Mouse (Mus musculus) cortical plate, adult 2 months (tissue): ENCODE results near the gene Basp1.

Source experiments
- CTCF ChIP-seq: fragments of 200-500 bp; IDR thresholded peaks from 2 replicates; pipeline ENCODE4 v1.5.1; 2011; ENCODE audit warnings: mild to moderate bottlenecking, control low read depth, low read length; ENCODE audit not compliant: insufficient read depth; ENCODE audit errors: extremely low read depth
- POLR2A ChIP-seq: fragments of 200-500 bp; IDR thresholded peaks from 2 replicates; pipeline ENCODE4 v1.6.1; 2011; ENCODE audit warnings: mild to moderate bottlenecking, low read length, control low read depth; ENCODE audit not compliant: insufficient read depth; ENCODE audit errors: extremely low read depth

DNA sequence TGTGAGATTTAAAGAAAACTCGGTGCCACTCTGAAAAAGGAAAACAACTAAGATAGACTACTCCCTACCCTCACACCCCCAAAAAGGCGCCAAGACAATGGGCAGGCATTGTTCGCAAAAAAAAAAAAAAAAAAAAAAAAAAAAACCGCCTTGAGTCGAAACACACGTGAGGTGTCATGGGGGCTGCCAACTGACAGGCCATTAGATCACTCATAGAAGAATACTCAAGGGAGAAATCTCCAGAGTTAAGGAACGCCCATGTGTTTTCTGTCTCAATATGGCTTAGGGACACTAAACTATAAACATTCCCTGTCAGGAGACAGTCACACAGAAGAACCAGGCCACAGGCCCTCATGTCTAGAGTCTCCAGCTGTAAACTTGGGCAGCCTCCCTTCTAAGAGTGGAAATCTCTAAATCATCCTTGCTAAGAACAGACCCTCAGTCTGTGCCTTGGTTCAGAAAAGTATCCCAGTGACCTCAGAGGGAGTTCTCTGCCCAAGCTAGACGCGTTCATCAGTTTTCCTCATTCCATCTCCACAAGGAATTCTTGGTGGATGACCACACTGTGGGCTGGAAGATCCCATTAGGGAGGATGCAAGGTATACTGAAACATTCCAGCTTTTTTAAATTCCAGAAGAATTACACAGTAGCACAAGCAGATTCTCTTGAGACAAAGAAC lies 17.5 kb downstream of the Basp1 start:
- TF ChIP-seq POLR2A (no peak), CTCF (no peak)
